Comparison of ENCODE assay signal across 8 mouse cellular contexts in the genomic region with DNA sequence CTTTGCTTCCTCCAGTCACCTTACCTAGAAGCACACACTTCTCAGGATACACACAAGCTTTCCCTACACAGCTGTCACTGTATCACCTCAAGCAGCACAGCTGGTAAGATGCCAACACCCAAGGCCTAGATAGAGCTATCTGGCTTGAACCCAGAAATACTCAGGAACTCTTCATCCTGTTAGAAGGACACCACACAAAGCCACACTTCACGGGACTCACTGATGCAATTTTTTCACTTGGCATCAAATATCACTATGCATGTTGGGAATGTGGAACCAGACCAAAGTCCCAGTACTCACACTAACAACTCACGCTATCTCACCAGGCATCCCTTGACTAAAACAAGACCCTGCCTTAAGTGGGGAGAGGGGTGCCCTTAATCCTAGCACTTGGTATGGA. TPM values are rescaled to one million over a fixed set of nuclear protein-coding genes. Genes with fewer than 3 reads are reported as not detected.
DNase-seq lines count a peak whose midpoint lies in the region; ATAC-seq and TF ChIP-seq lines count a peak whose summit lies in the region.

No protein-coding gene starts in this region.

- peaks cover 35% of the 10 kb centered on the region for H3K4me1 ChIP-seq in heart, postnatal 0 days (ENCODE audit: control insufficient read depth, insufficient read depth)
- H3K4me1 ChIP-seq in forebrain, embryonic 13.5 days, result peaks cover 31% of the 10 kb centered on the region
- peaks cover 34% of the 10 kb centered on the region for H3K4me1 ChIP-seq in liver, postnatal 0 days (ENCODE audit: insufficient read depth)

- H3K4me2 ChIP-seq in heart, postnatal 0 days (ENCODE audit: low read depth, low read length), result peak overlapping the region; percentile 82
- H3K4me2 ChIP-seq in forebrain, embryonic 13.5 days, result peak overlapping the region; percentile 98
- peak overlapping the region; percentile 93 for H3K4me2 ChIP-seq in liver, postnatal 0 days (ENCODE audit: low read depth, low read length)

- no peak overlapping the region for H3K27ac ChIP-seq in heart, postnatal 0 days (ENCODE audit: low read depth)
- no peak overlapping the region for H3K27ac ChIP-seq in forebrain, embryonic 13.5 days
- no peak overlapping the region for H3K27ac ChIP-seq in liver, postnatal 0 days (ENCODE audit: low read depth)

- H3K9ac ChIP-seq in heart, postnatal 0 days (replicated peaks; ENCODE audit: low read depth, low read length), result no peak overlapping the region
- H3K9ac ChIP-seq in forebrain, embryonic 13.5 days, result 0 out of 2 replicates have a peak overlapping the region, but pooled peaks have one; percentile 27
- H3K9ac ChIP-seq in liver, postnatal 0 days (replicated peaks), result 0 out of 2 replicates have a peak overlapping the region, but pooled peaks have one; percentile 17

- no peak overlapping the region for H3K4me3 ChIP-seq in heart, postnatal 0 days (ENCODE audit: low read depth, low read length)
- H3K4me3 ChIP-seq in forebrain, embryonic 13.5 days, result no peak overlapping the region
- H3K4me3 ChIP-seq in liver, postnatal 0 days (ENCODE audit: low read depth, low read length), result 0 out of 2 replicates have a peak overlapping the region, but pooled peaks have one; percentile 73

- no peak for DNase-seq in heart, postnatal 0 days (ENCODE audit: low spot score)
- DNase-seq in heart, postnatal 10 days, result no peak
- DNase-seq in NIH3T3 (ENCODE audit: low read depth), result peak; percentile 36
- DNase-seq in liver, postnatal 0 days, result no peak
- DNase-seq in urinary bladder, postnatal 25 days (ENCODE audit: low spot score), result no peak
- DNase-seq in thymus, adult 18-20 months, result no peak
- no peak for DNase-seq in right cerebral cortex, postnatal 10 days (ENCODE audit: low spot score in 2 of 2)

- H3K9me3 ChIP-seq in heart, postnatal 0 days (replicated peaks; ENCODE audit: control insufficient read depth, low read length), result no peaks in the 10 kb centered on the region
- H3K9me3 ChIP-seq in forebrain, embryonic 13.5 days (replicated peaks), result no peaks in the 10 kb centered on the region
- H3K9me3 ChIP-seq in liver, postnatal 0 days (ENCODE audit: low read length), result no peaks in the 10 kb centered on the region

- no peak for ATAC-seq in heart, postnatal 0 days (ENCODE audit: insufficient read depth, low read depth)
- ATAC-seq in forebrain, embryonic 13.5 days, result no peak
- ATAC-seq in liver, postnatal 0 days, result no peak

- H3K27me3 ChIP-seq in heart, postnatal 0 days (ENCODE audit: control insufficient read depth, insufficient read depth, low read length), result no peaks in the 10 kb centered on the region
- H3K27me3 ChIP-seq in forebrain, embryonic 13.5 days, result no peaks in the 10 kb centered on the region
- H3K27me3 ChIP-seq in liver, postnatal 0 days (ENCODE audit: insufficient read depth, low read length), result no peaks in the 10 kb centered on the region

- WGBS in heart, postnatal 0 days, result 25% methylated on average over 2 of the region's 2 CpGs
- 88% methylated on average over 2 of the region's 2 CpGs for WGBS in forebrain, embryonic 13.5 days
- WGBS in liver, postnatal 0 days (ENCODE audit: insufficient replicate concordance), result 45% methylated on average over 2 of the region's 2 CpGs

- TF ChIP-seq CTCF in heart, postnatal 0 days (IDR thresholded peaks at IDR 0.05; ENCODE audit: low read depth), result no peak
- no peak for TF ChIP-seq CTCF in liver, postnatal 0 days (IDR thresholded peaks at IDR 0.05; ENCODE audit: low read depth)

- H3K36me3 ChIP-seq in heart, postnatal 0 days (replicated peaks; ENCODE audit: control insufficient read depth, insufficient read depth, low read length), result peaks cover 33% of the 10 kb centered on the region
- peaks cover 46% of the 10 kb centered on the region for H3K36me3 ChIP-seq in forebrain, embryonic 13.5 days (ENCODE audit: poor library complexity, severe bottlenecking)
- peaks cover 32% of the 10 kb centered on the region for H3K36me3 ChIP-seq in liver, postnatal 0 days (replicated peaks; ENCODE audit: insufficient read depth, low read length)

- no peak for TF ChIP-seq EP300 in heart, postnatal 0 days (IDR thresholded peaks at IDR 0.05; ENCODE audit: low read depth)
- TF ChIP-seq EP300 in liver, postnatal 0 days (IDR thresholded peaks at IDR 0.05; ENCODE audit: low read depth), result no peak

- intact Hi-C loops in heart, postnatal 10 days (cut with DNase I), result loop anchor here (5.0 to 10.0 kb wide), 3 partner anchors 58 to 605 kb away; partner anchors contain the start of gene Snd1

RNA-seq across cellular contexts. Expression of gene Arf5, which starts 3.7 kb away (rescaled TPM):
- 219 and 253 TPM in 2 replicates for total RNA-seq in heart, postnatal 0 days (2014; rRNA removed; ENCODE audit: low replicate concordance)
- polyA plus RNA-seq in heart, postnatal 0 days (2015; fragmentation: Nextera tagmentation; extraction: Ambion mirVana), result 235 and 240 TPM in 2 replicates
- total RNA-seq in heart, postnatal 10 days (2021), result 100 to 1,000 TPM; 205 TPM
- polyA plus RNA-seq in forebrain, embryonic 13.5 days (2015; fragmentation: Nextera tagmentation; extraction: Ambion mirVana), result 348 and 361 TPM in 2 replicates
- 272 and 288 TPM in 2 replicates for polyA plus RNA-seq in liver, postnatal 0 days (2015; fragmentation: Nextera tagmentation; extraction: Ambion mirVana)

RNA-seq across cellular contexts. Expression of gene Fscn3, which starts 7.9 kb away (rescaled TPM):
- total RNA-seq in heart, postnatal 0 days (2014; rRNA removed; ENCODE audit: low replicate concordance), result not detected in 2 replicates
- polyA plus RNA-seq in heart, postnatal 0 days (2015; fragmentation: Nextera tagmentation; extraction: Ambion mirVana), result not detected in 2 replicates
- not detected for total RNA-seq in heart, postnatal 10 days (2021)
- polyA plus RNA-seq in forebrain, embryonic 13.5 days (2015; fragmentation: Nextera tagmentation; extraction: Ambion mirVana), result 0.09 TPM in 1 of 2 replicates, not detected in the other
- 0.06 and 0.11 TPM in 2 replicates for polyA plus RNA-seq in liver, postnatal 0 days (2015; fragmentation: Nextera tagmentation; extraction: Ambion mirVana)

RNA-seq across cellular contexts. Expression of gene Gcc1, which starts 8.5 kb away (rescaled TPM):
- total RNA-seq in heart, postnatal 0 days (2014; rRNA removed; ENCODE audit: low replicate concordance), result 5.9 and 6.4 TPM in 2 replicates
- 4.2 and 4.3 TPM in 2 replicates for polyA plus RNA-seq in heart, postnatal 0 days (2015; fragmentation: Nextera tagmentation; extraction: Ambion mirVana)
- total RNA-seq in heart, postnatal 10 days (2021), result 10 to 100 TPM; 10.8 to 11.6 TPM
- 11.4 and 12.9 TPM in 2 replicates for polyA plus RNA-seq in forebrain, embryonic 13.5 days (2015; fragmentation: Nextera tagmentation; extraction: Ambion mirVana)
- polyA plus RNA-seq in liver, postnatal 0 days (2015; fragmentation: Nextera tagmentation; extraction: Ambion mirVana), result 2.8 and 2.9 TPM in 2 replicates

RNA-seq across cellular contexts. Expression of gene Zfp800, which starts 21.9 kb away (rescaled TPM):
- total RNA-seq in heart, postnatal 0 days (2014; rRNA removed; ENCODE audit: low replicate concordance), result 18.6 and 19.5 TPM in 2 replicates
- 11.0 and 12.7 TPM in 2 replicates for polyA plus RNA-seq in heart, postnatal 0 days (2015; fragmentation: Nextera tagmentation; extraction: Ambion mirVana)
- total RNA-seq in heart, postnatal 10 days (2021), result 10 to 100 TPM; 12.2 TPM
- 26.5 and 27.5 TPM in 2 replicates for polyA plus RNA-seq in forebrain, embryonic 13.5 days (2015; fragmentation: Nextera tagmentation; extraction: Ambion mirVana)
- 16.1 and 17.1 TPM in 2 replicates for polyA plus RNA-seq in liver, postnatal 0 days (2015; fragmentation: Nextera tagmentation; extraction: Ambion mirVana)

RNA-seq across cellular contexts. Expression of gene Pax4, which starts 29.5 kb away (rescaled TPM):
- not detected in 2 replicates for total RNA-seq in heart, postnatal 0 days (2014; rRNA removed; ENCODE audit: low replicate concordance)
- polyA plus RNA-seq in heart, postnatal 0 days (2015; fragmentation: Nextera tagmentation; extraction: Ambion mirVana), result not detected in 2 replicates
- not detected for total RNA-seq in heart, postnatal 10 days (2021)
- polyA plus RNA-seq in forebrain, embryonic 13.5 days (2015; fragmentation: Nextera tagmentation; extraction: Ambion mirVana), result not detected in 2 replicates
- not detected in 2 replicates for polyA plus RNA-seq in liver, postnatal 0 days (2015; fragmentation: Nextera tagmentation; extraction: Ambion mirVana)
